ENCODE assay signal across 8 mouse cellular contexts in genomic region chr2:170267152-170267551, GRCm38 (mm10).
DNase-seq lines count a peak whose midpoint lies in the region; ATAC-seq lines count a peak whose summit lies in the region.

No protein-coding gene starts in this region.

- no peaks in the 10 kb centered on the region for H3K36me3 ChIP-seq in hindbrain, embryonic 10.5 days
- no peaks in the 10 kb centered on the region for H3K36me3 ChIP-seq in liver, embryonic 12.5 days
- H3K36me3 ChIP-seq in neural tube, embryonic 15.5 days: no peaks in the 10 kb centered on the region

- peaks cover 2% of the 10 kb centered on the region; the same call in 1 of the 2 replicates for H3K9me3 ChIP-seq in hindbrain, embryonic 10.5 days
- H3K9me3 ChIP-seq in liver, embryonic 12.5 days (replicated peaks): no peaks in the 10 kb centered on the region
- H3K9me3 ChIP-seq in neural tube, embryonic 15.5 days (replicated peaks): no peaks in the 10 kb centered on the region

- H3K4me1 ChIP-seq in hindbrain, embryonic 10.5 days (replicated peaks): peaks cover 29% of the 10 kb centered on the region
- peaks cover 8% of the 10 kb centered on the region; the same call in 1 of the 2 replicates for H3K4me1 ChIP-seq in liver, embryonic 12.5 days
- H3K4me1 ChIP-seq in neural tube, embryonic 15.5 days: peaks cover 18% of the 10 kb centered on the region

- ATAC-seq in liver, embryonic 12.5 days: no peak
- no peak for ATAC-seq in neural tube, embryonic 15.5 days (ENCODE audit: low FRiP score)

- intact Hi-C loops in heart, postnatal 14 days (cut with DNase I): loop anchor here (5.0 kb wide), 1 partner anchor 45 kb away; no protein-coding TSS in a partner anchor

- 17% methylated on average over 12 of the region's 12 CpGs for WGBS in hindbrain, embryonic 10.5 days
- WGBS in liver, embryonic 12.5 days (ENCODE audit: insufficient replicate concordance): 27% methylated on average over 12 of the region's 12 CpGs
- 15% methylated on average over 12 of the region's 12 CpGs for WGBS in neural tube, embryonic 15.5 days

- peak; percentile 33 to 59 for DNase-seq in heart, adult 18-20 months
- DNase-seq in heart, postnatal 14 days: no peak
- DNase-seq in hindbrain, embryonic 10.5 days (ENCODE audit: low spot score): no peak
- no peak for DNase-seq in adrenal gland, adult 2 months
- no peak for DNase-seq in urinary bladder, adult 2 months (ENCODE audit: low spot score)
- no peak for DNase-seq in spleen, postnatal 4 days (ENCODE audit: low spot score in 2 of 2)

- H3K4me2 ChIP-seq in liver, embryonic 12.5 days: peak overlapping the region; percentile 52
- peak overlapping the region; percentile 52 for H3K4me2 ChIP-seq in neural tube, embryonic 15.5 days

- 0 out of 2 replicates have a peak, but pooled peaks cover 5% of the 10 kb centered on the region for H3K27me3 ChIP-seq in hindbrain, embryonic 10.5 days (ENCODE audit: insufficient read depth, poor library complexity, severe bottlenecking)
- H3K27me3 ChIP-seq in liver, embryonic 12.5 days (replicated peaks): peaks cover 4% of the 10 kb centered on the region; the same call in 1 of the 2 replicates
- no peaks in the 10 kb centered on the region for H3K27me3 ChIP-seq in neural tube, embryonic 15.5 days (replicated peaks)

- no peak overlapping the region for H3K9ac ChIP-seq in liver, embryonic 12.5 days
- peak overlapping the region; percentile 20; the same call in 1 of the 2 replicates for H3K9ac ChIP-seq in neural tube, embryonic 15.5 days (replicated peaks)

- H3K27ac ChIP-seq in hindbrain, embryonic 10.5 days: peak overlapping the region; percentile 47
- no peak overlapping the region for H3K27ac ChIP-seq in liver, embryonic 12.5 days
- H3K27ac ChIP-seq in neural tube, embryonic 15.5 days (replicated peaks): peak overlapping the region; percentile 60; the same call in 1 of the 2 replicates

- H3K4me3 ChIP-seq in hindbrain, embryonic 10.5 days: peak overlapping the region; percentile 41
- H3K4me3 ChIP-seq in liver, embryonic 12.5 days: 0 out of 2 replicates have a peak overlapping the region, but pooled peaks have one; percentile 18
- peak overlapping the region; percentile 25 for H3K4me3 ChIP-seq in neural tube, embryonic 15.5 days (replicated peaks)

Comparison
In these comparisons a context has a peak if more than half of its experiments do, and no peak if none do; other contexts are left out.
1. DNase-seq: peak in heart, adult 18-20 months (2 of 2); none in heart, postnatal 14 days (0 of 2), hindbrain, embryonic 10.5 days (single experiment), adrenal gland, adult 2 months (single experiment), urinary bladder, adult 2 months (single experiment) and spleen, postnatal 4 days (0 of 2).
2. Peak in every context shown above with its lines, with median percentiles within 50 percentile points of each other: H3K4me3 ChIP-seq.